Mouse (Mus musculus) right cerebral cortex, postnatal 10 days (tissue): Measurements from ENCODE around the gene Spib.
A peak's percentile ranks its signal among the peaks of the same experiment; 100 is the strongest.

Experiments
- DNase-seq, 2 experiments: peaks; one replicate each; pipeline ENCODE4 v3.0.0; 2021; ENCODE audit warnings: low spot score in 2 of 2

Gene Spib

DNA sequence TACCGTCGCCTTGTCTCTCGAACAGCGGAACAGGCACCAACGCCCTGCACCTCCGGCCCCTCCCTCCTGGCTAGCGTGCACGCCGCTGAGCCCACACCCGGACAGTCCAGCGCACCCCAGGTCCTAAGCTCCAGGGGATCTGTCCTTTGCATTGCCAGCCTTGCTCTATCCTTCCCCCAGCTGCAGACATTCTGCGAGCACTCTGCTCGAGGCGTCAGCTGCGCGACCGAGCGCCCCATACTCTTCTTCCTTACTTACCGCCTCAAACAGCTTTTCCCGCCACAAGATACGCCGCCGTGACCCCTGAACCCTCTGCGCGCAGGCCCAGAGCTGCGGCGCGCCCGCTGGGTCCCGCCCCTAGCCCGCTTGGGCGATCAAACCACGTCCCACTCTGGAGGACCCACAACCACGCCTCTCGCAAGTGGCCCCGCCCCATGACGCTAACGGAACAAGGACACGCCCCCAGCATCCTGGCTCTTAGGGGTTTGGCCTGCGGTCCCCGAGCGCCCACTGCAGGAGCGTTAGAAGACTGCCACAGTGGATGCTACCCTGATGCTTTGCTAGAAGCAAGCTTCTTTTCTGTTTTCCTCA is 16.7 kb upstream of the Spib start, which contains the start of gene Pold1:
Gene Pold1 (minus strand): TSS at position 353 of the 591 bp plus-strand sequence.
- peak; percentile 99 to 100 for DNase-seq

DNA sequence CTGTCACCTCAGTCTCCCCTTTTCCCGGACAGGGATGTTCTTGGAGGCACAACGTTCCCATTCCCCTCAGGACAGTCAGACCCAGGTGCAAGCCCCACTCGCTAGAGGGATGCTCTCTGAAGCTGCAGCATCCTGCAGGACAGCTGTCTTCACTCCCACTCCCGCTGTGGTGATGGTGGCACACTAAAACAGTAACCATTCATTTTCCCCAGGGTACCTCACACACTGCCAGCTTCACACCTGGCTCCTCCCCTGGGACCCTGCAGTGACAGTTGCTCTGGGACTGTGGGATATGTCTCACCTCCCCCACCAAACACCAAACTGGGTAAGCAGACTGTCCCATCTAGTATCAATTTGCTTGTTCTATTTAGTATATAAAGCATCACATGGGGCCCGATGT is 15.9 kb upstream of the Spib start:
- no peak for DNase-seq

DNA sequence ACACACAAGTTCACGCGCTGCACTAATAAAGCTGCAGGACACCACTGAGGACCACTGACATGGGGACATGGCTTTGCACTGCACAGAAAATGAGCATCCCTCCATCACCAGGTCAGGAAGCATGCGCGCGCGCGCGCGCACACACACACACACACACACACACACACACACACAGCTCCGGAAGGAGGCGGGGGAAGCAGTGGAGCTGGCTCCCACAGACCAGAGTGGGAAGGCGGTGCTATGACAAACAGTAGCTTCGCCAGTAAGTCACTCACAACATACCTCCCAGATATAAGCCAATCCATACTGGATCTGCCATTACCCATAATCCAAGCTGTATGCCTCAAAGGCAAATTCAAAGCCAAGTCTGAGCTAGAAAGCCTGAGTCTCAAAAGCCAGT is 15.2 kb upstream of the Spib start:
- DNase-seq = no peak

GRCm38 (mm10) chr7:44546274-44546673 is 14.4 kb upstream of the Spib start:
- no peak for DNase-seq

GRCm38 (mm10) chr7:44543071-44543470 is 11.2 kb upstream of the Spib start:
- DNase-seq = no peak

- DNase-seq = no peak
Observed at GRCm38 (mm10) chr7:44542555-44542954, 10.7 kb upstream of the Spib start.

DNA sequence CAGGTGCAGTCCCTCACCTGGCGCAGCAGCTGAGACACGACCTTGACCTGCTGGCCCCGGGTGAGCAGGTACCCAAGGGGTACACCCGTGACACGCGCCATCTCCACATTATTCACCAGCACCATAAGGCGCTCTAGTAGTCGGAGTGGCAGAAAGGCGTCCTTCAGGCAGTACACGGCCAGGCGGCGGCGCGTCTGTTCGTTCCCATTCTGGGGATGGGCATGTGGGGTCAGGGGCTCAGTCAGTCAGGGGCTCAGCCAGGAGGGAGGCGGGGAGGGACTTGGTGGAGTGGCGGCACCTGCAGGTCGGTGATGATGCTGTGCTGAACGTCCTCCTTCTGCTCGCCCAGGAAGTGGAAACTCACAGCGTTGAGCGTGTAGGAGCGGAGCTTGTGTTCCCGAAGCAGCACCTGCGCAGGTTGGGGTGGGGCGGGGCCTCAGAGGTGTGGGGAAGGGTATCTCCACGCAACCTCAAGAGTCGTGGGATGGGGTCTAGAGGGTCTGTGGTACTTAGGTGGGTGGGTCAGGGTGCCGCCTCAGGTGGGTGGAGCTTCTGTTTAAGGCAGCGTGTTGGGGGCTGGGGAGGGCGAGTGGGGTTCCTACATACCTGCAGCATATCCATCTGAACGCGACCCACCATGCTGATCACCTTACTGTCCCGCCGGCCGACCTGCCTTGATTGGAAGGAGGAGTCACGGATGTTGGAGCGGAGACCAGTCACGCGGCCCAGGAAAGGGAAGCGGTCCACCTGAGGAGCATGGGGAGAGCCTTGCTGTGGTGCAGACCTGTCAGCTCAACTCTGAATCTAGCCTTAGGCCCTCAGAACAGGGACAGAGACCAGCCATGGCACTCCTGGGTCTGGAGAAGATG is 7.1 kb upstream of the Spib start:
- no peak for DNase-seq

DNA sequence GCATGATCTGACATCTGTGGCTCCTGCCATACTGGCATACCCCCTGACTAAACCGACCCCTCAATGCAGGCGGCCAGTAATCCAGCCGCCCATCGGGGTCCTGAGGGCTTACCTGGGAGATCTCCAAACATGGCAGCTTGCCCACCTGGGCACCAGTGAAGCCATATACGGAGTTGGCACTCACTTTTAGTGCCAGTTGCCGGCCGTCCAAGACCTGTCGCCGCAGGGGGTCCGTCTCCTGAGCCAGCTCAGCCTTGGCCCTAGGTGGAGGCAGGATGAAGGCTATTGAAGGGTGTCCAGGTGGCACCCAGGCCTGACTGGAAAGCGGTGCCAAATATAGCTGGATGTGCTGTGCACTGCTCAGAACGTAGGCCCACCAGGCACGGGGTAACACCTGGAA is 5.6 kb upstream of the Spib start:
- no peak for DNase-seq

DNA sequence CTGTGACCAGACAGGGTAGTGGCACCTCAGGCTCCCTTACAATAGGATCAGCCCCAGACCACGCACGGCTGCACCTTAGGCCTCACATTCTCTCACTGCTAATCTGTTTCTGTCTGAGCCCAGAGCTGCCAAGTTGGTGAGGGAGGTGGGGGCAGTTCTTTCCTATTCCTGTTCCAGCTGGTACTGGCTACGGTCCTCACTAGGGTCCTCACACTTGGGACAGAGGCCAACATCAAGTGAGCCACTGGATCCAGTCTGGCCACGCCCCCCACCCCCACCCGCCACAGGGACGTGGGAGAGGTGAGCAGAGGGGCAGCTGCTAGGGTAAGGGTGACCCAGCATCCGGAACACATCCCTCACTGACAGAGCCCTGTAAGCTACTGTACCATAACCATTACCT is 5.1 kb upstream of the Spib start:
- DNase-seq = peak in 1 of 2 experiments; percentile 20

DNA sequence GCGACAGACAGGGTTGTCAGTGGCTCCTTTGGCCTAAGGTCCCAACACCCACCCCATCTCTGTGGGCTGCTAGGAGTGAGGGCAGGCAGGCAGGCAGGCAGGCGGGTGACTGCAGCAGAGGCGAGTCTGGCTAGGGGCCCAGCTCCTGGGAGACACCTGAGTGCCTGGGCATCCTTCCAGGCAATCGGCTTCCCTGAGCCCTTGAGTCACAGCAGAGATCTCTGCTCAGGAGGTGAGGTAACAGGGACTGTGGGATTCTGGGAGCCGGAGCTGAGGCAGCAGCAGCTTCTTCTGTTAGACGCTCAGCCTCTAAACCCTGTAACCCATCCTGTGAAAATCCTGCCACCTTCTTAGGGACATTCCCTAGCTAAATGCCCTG is 4.7 kb upstream of the Spib start:
- peak in 1 of 2 experiments; percentile 50 for DNase-seq

DNA sequence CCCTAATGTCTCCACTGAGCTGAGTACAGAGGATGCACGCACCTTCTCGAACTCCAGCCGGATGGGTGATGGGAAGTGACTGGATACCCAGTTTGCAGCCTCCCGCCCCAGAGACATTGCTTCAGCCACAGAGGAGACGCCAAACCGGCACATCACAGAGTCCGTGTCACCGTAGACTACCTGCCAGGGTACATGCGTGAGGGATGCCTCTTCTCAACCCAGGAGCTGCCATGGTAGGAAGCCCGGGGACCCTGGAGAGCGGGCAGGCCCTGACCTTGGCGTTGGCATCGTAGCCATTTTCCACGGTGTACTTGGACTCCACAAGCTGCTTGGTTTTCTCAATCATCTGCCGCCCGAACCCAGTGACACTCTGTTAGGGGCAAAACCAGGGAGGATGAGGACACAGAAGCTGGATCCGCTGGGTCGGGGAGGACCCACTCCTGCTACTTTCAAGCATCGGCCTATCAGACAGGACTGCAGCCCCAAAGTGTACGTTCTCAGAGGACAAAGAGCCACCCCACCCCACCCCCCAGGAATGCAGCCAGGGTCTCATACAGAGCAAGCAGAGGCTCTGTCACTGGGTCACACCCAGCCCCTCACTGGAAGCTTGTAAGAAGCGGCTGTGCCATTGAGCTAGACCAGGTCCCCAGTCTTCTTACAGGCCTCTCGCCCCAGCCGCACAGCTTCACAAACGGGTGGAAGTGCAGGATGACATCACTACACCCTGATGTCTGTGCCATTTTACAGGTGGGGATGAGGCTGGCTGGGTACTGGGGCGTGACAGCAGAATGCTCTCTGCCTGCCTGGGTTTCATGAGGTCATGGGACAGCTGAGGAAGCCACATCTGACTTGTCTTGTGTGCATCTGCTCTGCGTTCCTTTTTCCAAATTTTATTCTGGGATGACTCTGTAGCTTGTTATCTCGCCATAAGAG is 4.1 kb upstream of the Spib start:
- DNase-seq = peak in 1 of 2 experiments; percentile 15

DNA sequence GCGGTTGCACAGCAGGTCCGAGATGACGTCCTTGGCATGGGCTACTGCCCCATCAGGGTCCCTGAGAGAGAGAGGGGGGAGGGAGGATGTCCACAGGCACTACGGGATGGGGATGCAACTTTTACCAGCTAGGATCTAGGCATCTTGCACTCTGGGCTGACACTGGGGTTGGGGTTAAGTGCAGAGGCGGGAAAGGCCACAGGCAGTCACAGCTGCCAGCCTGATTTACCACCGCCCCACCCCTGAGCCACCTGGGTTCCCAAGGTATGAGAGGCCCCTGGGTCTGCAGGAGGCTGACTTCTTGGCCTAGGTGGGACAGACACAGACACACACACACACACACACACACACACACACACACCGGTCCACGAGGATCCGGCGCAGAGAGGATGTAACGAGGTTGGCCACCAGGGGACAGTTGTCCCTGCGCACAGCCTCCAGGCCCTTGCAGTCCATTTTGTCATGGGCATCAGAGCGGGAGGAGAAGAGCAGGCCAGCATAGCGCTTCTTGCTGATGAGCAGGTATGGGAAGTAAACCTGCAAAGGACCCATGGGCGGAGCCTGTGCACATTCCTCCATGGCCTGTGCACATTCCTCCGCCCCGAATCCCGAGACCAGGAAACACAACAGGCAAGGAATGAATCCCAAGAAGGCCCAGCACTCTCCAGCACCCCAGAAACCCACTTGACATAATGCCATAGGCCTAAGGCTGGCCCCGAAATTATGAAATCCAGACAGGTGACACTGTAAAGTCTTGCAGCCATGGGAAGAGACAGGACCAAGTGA is 3.0 kb upstream of the Spib start:
- DNase-seq = peak in 1 of 2 experiments; percentile 18

DNA sequence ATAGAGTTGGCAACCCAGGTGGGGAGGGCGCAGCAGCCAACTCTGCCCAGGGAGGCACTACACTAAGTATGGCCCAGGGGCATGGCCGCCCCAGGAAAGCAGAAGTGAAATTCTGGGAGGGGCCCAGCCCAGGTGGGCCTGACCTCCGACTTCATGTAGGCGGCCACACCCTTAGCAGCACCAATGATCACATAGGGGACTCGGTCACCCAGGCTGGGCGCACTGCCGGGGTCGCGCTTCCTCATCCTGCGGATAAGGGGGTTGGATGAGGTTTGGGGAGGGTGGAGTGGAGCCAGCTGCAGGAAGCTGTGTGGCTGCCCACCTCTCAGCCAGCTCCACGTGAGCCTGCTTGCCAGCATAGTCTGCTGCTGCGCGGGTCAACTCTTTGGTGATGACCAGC is 2.4 kb upstream of the Spib start:
- DNase-seq = no peak

GRCm38 (mm10) chr7:44533746-44534045 is 1.8 kb upstream of the Spib start:
- no peak for DNase-seq

DNA sequence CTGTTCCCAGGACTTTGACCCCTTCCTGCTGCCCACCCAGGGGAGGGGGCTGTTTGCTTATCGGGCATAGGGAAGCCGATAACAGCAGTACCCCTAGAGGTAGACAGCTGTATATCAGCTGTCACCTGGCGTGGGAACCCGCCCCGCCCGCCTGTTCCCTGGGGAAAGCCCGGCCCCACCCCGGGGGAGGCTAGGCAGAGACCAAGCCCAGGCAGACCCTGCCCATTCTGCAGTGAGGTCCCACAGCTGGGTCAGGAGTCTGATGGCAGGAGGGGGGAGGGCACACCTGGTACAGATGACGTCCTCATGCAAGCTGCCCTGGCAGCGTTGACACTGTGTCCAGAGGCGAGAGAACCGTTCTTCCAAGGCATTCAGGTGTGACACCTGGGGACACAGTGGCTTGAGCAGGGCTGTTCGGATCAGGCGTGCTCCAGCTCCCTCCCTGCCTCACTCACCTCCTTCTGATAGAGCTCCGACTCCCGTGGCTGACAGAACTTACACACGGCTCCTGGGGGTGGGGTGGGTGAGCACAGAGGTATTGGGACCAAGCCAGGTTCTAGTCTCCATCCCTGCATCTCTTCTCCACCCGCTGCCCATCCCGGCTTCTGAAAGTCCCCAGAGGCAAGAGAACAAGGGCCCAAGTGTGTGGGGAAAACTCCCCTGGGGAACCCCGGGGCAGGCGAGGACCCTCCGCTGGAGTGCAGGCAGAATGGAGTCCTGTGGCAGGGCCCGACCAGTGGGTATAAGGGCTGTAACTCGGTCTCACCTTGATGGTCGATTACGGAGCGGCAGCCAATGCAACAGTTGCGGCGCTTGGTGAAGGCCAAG is 1.3 kb upstream of the Spib start:
- no peak for DNase-seq

DNA sequence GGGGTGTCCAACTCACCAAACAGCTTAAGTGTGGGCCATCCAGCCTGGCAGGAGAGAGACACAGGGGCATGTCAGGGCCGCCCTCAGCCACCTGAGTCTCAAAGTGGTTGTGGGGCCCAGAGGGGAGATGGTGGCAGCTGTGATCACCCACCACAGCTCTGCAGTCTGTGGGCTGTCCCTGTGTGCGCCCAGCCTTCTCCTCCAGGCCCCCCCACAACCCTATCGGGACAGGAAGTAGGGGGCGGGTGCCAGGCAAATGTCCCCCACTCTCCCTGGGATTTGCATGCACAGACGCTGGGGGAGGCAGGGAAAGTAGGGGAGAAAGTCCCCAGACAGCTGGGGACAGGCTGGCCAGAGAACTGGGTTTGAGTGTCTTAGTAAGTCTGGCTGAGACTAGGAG is 664 bp downstream of the Spib start:
- DNase-seq = no peak

GRCm38 (mm10) chr7:44530507-44530906 is 1.4 kb downstream of the Spib start:
- DNase-seq = no peak

DNA sequence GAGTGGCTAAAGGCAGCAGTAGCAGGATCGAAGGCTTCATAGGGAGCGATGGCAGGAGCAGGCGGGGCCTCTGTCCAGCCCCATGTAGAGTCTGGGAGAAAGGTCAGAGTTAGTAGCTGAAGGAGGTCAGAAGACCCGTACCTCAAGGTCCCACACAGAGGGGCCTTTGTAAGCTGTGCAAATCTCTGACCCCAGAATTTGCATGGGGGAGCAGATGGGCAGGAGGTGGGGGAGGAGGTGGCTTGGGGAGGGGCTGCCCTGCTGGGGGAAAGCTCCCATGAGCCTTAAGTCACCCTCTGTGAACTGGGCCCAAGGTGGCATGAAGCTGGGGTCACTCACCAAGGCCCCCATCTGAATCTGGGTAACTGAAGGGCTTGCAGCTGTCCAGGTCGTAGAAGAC is 2.4 kb downstream of the Spib start:
- DNase-seq = no peak

- DNase-seq = peak; percentile 75 to 81
Observed at GRCm38 (mm10) chr7:44527483-44528398, 4.1 kb downstream of the Spib start.
